Mouse (Mus musculus): ENCODE data around the gene Mief1. TPM values are rescaled to one million over a fixed set of nuclear protein-coding genes. Genes with fewer than 3 reads are reported as not detected.

Mief1 gene
- polyA plus RNA-seq, 1 experiment = 1.5 TPM

DNA sequence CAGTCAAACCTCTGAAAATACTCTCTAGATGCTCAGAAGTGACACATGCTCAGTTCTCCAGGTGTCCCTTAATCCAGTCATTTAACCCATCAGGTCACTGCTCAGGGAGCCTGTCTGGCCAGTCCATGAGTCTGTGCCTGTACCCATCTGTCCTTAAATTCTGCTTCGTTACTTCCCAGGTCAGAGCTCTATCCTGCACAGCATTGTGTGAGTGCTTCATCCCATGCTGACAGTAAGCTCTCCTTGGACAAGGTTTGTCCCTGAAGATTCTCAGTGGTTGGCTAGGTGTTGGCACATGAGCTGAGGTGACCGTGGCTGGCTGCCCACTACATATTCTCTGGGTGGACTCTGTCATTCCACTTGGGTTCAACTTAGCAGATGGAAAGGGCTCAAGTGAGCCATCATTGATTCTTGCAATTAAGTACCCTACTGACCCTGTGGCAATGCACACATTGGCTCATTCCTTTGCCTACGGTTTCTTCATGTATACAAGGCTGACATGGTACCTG is 27.7 kb upstream of the Mief1 start:
- TF ChIP-seq TAL1 (IDR thresholded peaks at IDR 0.05; ENCODE audit: low read length) (no peak), GATA1 (IDR thresholded peaks at IDR 0.05; ENCODE audit: low read length) (no peak)
- Histone ChIP-seq H3K9me3 (ENCODE audit: control insufficient read depth, low read length) (no peaks in the 10 kb centered on the region), H3K4me3 (replicated peaks) (no peak overlapping the region), H3K36me3 (ENCODE audit: control insufficient read depth) (no peaks in the 10 kb centered on the region), H3K4me1 (ENCODE audit: control insufficient read depth) (no peaks in the 10 kb centered on the region), H3K27me3 (ENCODE audit: control insufficient read depth) (no peaks in the 10 kb centered on the region; the same call in 1 of the 2 replicates)

DNA sequence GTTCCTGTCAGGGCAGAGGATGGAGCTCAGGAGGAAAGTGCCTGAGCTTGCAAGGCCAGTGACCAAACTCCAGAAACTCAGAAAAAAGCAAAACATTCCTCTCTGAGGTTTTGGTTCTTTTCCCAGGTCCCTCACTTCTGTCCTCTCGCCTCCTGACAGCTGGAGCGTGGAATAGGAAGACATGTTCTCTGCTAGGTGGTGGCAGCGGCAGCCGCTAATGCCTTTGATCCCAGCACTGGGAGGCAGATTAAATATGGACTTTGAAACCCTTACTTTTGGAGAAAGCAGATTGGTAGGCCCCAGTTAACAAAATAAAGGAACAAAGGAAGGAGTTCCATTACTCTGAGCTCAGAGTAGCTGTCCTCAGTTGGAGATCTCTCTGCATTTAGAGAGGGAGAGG is 25.4 kb upstream of the Mief1 start:
- H3K36me3 ChIP-seq (ENCODE audit: control insufficient read depth) = no peaks in the 10 kb centered on the region; the same call in 1 of the 2 replicates
- no peaks in the 10 kb centered on the region for H3K9me3 ChIP-seq (ENCODE audit: control insufficient read depth, low read length)
- no peak for TF ChIP-seq GATA1 (IDR thresholded peaks at IDR 0.05; ENCODE audit: low read length)
- TF ChIP-seq TAL1 (IDR thresholded peaks at IDR 0.05; ENCODE audit: low read length) = no peak
- H3K4me3 ChIP-seq (replicated peaks) = no peak overlapping the region
- peaks cover 4% of the 10 kb centered on the region for H3K27me3 ChIP-seq (ENCODE audit: control insufficient read depth)
- peaks cover 2% of the 10 kb centered on the region; the same call in 1 of the 2 replicates for H3K4me1 ChIP-seq (ENCODE audit: control insufficient read depth)

DNA sequence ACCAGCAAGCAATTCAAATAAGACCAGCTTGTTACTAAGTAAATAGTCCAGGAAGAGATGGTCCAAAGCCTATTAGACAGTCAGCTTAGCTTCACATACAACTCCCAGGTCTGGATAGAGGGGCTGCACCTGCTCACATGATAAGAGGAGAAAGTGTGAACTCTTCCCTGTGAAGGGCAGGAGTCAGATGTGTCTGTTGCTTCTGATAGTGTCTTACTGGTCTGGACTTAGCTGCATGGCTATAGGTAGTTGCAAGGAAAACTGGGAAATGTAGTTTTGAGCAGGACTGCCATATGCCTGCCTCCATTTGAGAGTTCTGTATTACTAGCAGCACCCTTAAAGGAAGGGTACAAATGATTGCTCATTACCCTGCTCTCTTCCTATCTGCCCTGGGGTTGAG is 20.1 kb upstream of the Mief1 start:
- Histone ChIP-seq H3K36me3 (ENCODE audit: control insufficient read depth) (no peaks in the 10 kb centered on the region; the same call in 1 of the 2 replicates), H3K9me3 (ENCODE audit: control insufficient read depth, low read length) (no peaks in the 10 kb centered on the region), H3K4me3 (replicated peaks) (no peak overlapping the region), H3K4me1 (ENCODE audit: control insufficient read depth) (peaks cover 4% of the 10 kb centered on the region), H3K27me3 (ENCODE audit: control insufficient read depth) (peaks cover 6% of the 10 kb centered on the region)
- TF ChIP-seq TAL1 (IDR thresholded peaks at IDR 0.05; ENCODE audit: low read length) (no peak), GATA1 (IDR thresholded peaks at IDR 0.05; ENCODE audit: low read length) (no peak)

DNA sequence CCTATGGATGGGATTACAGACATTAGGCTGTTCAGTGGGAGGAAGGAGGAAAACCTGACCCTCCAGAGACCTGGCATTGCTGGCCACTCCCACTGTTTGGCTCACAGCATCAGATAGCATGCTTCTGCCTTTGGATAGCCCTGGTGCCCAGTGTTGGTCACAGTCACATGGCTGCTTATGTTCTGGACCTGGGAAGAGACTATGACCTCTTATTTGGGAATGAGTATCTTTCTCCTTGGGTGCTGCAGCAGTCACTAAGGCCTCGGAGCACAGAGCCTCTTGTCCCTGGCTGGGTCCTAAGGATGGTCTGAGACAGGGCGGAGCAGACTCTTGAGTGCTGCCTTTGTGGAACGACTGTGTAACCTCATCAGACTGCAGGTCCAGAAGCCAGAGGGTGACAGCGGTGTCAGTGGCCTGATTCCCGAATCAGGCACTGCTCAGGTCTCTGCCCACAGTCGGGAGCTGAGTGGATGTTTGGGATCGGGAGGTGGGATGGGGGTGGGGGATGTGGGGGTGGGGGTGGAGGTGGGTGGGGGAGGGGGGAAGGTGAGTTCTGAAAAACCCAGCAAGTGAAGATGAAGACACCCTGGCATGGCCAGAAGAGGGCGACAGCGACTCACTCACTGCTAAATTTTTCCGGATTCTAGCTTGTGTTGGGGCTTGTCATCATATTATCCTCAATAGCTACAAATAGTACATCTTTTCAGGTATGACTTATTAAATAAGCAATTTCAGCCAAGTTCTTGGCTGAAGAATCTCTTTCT is 17.9 kb upstream of the Mief1 start:
- H3K4me3 ChIP-seq (replicated peaks) = no peak overlapping the region
- H3K27me3 ChIP-seq (ENCODE audit: control insufficient read depth) = peaks cover 10% of the 10 kb centered on the region
- TF ChIP-seq TAL1 (IDR thresholded peaks at IDR 0.05; ENCODE audit: low read length) (no peak), GATA1 (IDR thresholded peaks at IDR 0.05; ENCODE audit: low read length) (no peak)
- no peaks in the 10 kb centered on the region; the same call in 1 of the 2 replicates for H3K36me3 ChIP-seq (ENCODE audit: control insufficient read depth)
- H3K4me1 ChIP-seq (ENCODE audit: control insufficient read depth) = peaks cover 4% of the 10 kb centered on the region
- no peaks in the 10 kb centered on the region for H3K9me3 ChIP-seq (ENCODE audit: control insufficient read depth, low read length)

DNA sequence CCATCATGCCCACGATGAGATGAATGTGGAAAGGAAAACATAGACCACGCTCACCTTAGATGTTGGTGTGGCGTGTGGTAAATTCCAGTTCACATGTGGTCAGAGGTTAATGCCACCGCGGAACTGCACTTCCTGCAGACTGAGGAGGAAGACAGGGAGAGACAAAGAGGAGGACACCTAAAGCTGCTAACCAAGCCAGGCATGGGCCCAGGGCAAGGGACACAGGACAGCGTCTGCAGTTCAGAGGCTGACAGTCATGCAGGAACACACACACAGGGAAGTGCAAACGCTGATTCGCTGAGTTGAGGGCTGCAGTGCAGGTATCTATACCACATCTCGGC is 17.4 kb upstream of the Mief1 start:
- Histone ChIP-seq H3K36me3 (ENCODE audit: control insufficient read depth) (no peaks in the 10 kb centered on the region; the same call in 1 of the 2 replicates), H3K4me3 (replicated peaks) (no peak overlapping the region), H3K4me1 (ENCODE audit: control insufficient read depth) (peaks cover 4% of the 10 kb centered on the region), H3K9me3 (ENCODE audit: control insufficient read depth, low read length) (no peaks in the 10 kb centered on the region), H3K27me3 (ENCODE audit: control insufficient read depth) (peaks cover 10% of the 10 kb centered on the region)
- TF ChIP-seq TAL1 (IDR thresholded peaks at IDR 0.05; ENCODE audit: low read length) (no peak), GATA1 (IDR thresholded peaks at IDR 0.05; ENCODE audit: low read length) (no peak)

DNA sequence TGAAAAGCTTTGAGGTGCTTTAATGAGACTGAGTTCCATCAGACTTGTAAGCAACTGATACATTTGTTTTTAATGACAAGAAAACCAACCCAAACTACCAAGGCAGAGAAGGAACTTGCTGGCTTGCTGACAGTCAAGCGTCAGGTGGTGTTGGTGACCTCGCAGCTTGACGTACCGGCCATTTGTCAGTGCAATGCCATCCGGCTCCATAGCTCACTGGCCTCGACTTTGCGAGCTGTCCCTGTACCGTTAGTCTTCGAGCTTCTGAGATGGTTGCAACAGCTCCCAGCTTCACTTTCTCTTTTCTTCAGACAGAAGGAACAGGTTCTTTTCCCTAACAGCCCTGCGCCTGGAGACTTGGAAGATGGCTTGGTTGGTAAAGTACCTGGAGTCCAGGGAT is 16.3 kb upstream of the Mief1 start:
- no peak overlapping the region for H3K4me3 ChIP-seq (replicated peaks)
- TF ChIP-seq TAL1 (IDR thresholded peaks at IDR 0.05; ENCODE audit: low read length) (no peak), GATA1 (IDR thresholded peaks at IDR 0.05; ENCODE audit: low read length) (no peak)

DNA sequence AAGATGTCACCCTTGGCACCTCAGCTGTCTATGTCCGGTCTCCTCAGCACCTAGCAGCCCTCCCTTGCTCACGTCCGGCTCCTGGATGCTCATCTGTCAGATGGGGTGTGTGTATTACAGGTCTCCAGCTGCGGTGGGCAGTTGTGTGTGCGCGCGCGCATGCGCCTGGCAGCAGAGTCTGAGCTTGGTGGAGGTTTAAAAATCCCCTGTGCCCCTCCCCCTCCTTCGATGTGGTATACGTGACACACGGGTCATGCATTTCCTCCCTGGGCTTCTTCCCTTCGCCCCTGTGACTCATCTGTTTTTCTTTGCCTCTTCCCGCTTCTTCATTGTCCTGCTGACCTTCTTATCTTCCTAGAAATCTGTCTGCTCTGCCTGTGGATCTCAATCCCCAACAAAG is 14.6 kb upstream of the Mief1 start:
- H3K4me3 ChIP-seq (replicated peaks) = no peak overlapping the region
- H3K4me1 ChIP-seq (ENCODE audit: control insufficient read depth) = no peaks in the 10 kb centered on the region

More for the DNA sequence above, 16.3 kb upstream of the Mief1 start:
- no peaks in the 10 kb centered on the region for H3K9me3 ChIP-seq (ENCODE audit: control insufficient read depth, low read length)
- peaks cover 6% of the 10 kb centered on the region for H3K27me3 ChIP-seq (ENCODE audit: control insufficient read depth)
- H3K4me1 ChIP-seq (ENCODE audit: control insufficient read depth) = peaks cover 4% of the 10 kb centered on the region
- H3K36me3 ChIP-seq (ENCODE audit: control insufficient read depth) = no peaks in the 10 kb centered on the region

DNA sequence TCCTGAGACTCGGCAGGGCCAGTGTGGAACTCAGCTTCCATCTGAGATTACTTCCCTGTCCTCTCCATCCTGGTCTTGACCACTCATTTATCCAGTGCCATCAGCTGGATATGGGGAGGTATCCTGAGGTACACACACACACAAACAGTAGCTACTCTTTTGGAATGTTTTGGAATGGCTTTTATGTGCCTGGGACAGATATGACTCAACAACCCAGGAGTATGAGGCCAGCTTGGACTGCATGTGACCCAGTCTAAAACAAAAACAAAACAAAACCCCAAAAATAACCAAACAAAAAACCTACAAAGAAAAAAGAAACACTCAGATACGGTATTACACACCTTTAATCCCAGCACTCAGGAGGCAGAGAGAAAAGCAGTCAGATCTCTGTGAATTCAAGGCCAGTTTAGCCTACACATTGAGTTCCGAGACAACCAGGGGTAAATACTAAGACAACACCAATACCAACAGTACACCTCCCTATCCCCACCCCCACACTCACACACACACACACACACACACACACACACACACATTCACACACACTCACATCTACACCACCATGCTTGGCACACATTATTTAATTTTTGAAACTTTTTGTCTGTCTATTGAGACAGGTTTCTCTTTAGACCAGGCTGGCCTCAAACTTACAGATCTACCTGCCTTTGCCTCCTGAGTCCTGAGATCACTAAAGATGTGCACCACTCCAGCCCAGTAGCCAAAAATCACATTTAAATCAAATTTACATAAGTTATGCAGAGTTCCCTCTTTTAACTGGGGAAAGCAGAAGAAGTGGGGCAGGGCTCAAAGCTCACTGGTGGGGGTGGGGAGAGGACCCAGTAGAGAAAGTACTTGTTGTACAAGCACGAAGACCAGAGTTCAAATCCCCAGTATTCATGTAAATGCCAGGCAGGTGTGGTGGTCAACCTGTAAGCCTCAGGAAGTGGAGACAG is 13.8 kb upstream of the Mief1 start:
- no peaks in the 10 kb centered on the region for H3K36me3 ChIP-seq (ENCODE audit: control insufficient read depth)
- H3K27me3 ChIP-seq (ENCODE audit: control insufficient read depth) = peaks cover 6% of the 10 kb centered on the region
- no peak for TF ChIP-seq TAL1 (IDR thresholded peaks at IDR 0.05; ENCODE audit: low read length)
- no peak for TF ChIP-seq GATA1 (IDR thresholded peaks at IDR 0.05; ENCODE audit: low read length)
- H3K9me3 ChIP-seq (ENCODE audit: control insufficient read depth, low read length) = no peaks in the 10 kb centered on the region
- peaks cover 2% of the 10 kb centered on the region for H3K4me1 ChIP-seq (ENCODE audit: control insufficient read depth)
- no peak overlapping the region for H3K4me3 ChIP-seq (replicated peaks)

More for the DNA sequence above, 14.6 kb upstream of the Mief1 start:
- Histone ChIP-seq H3K9me3 (ENCODE audit: control insufficient read depth, low read length) (no peaks in the 10 kb centered on the region), H3K36me3 (ENCODE audit: control insufficient read depth) (no peaks in the 10 kb centered on the region), H3K27me3 (ENCODE audit: control insufficient read depth) (peaks cover 6% of the 10 kb centered on the region)
- no peak for TF ChIP-seq GATA1 (IDR thresholded peaks at IDR 0.05; ENCODE audit: low read length)
- no peak for TF ChIP-seq TAL1 (IDR thresholded peaks at IDR 0.05; ENCODE audit: low read length)

DNA sequence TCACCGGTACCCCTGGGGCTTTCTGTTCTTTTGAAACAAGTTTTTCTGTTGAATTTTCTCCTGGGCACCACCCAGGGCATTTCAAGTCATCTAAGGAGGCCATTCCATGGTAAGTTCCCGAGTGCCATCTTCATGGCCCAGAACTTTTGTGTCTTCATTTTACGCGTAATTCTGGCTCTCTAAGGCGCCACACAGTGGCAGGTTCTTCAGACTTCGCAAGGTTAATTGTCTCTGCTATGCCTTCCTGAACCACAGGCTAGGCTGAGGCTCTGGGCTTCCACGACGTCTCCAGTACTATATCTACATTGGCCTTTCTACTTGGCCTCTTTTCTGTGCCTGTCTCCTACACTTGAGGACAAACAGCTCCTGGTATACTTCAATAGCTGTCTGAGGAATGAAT is 12.8 kb upstream of the Mief1 start:
- H3K27me3 ChIP-seq (ENCODE audit: control insufficient read depth) = peaks cover 6% of the 10 kb centered on the region
- no peaks in the 10 kb centered on the region for H3K36me3 ChIP-seq (ENCODE audit: control insufficient read depth)
- TF ChIP-seq TAL1 (IDR thresholded peaks at IDR 0.05; ENCODE audit: low read length) (no peak), GATA1 (IDR thresholded peaks at IDR 0.05; ENCODE audit: low read length) (no peak)
- H3K9me3 ChIP-seq (ENCODE audit: control insufficient read depth, low read length) = no peaks in the 10 kb centered on the region
- H3K4me1 ChIP-seq (ENCODE audit: control insufficient read depth) = peaks cover 8% of the 10 kb centered on the region
- H3K4me3 ChIP-seq (replicated peaks) = no peak overlapping the region

Measured in erythroblast, embryonic 14.5 days (primary cell).